Mouse (Mus musculus) liver, adult 2 months (tissue): ENCODE data around the gene Morn1.

Experiments
- CTCF ChIP-seq: fragments of 200-500 bp; IDR thresholded peaks from 2 replicates; pipeline ENCODE4 v1.5.1; 2011; ENCODE audit warnings: low read depth, low read length, control low read depth
- POLR2A ChIP-seq: fragments of 200-500 bp; IDR thresholded peaks from 2 replicates; pipeline ENCODE4 v1.6.1; 2011; ENCODE audit warnings: low read length, control low read depth; ENCODE audit not compliant: insufficient read depth; ENCODE audit errors: extremely low read depth

DNA sequence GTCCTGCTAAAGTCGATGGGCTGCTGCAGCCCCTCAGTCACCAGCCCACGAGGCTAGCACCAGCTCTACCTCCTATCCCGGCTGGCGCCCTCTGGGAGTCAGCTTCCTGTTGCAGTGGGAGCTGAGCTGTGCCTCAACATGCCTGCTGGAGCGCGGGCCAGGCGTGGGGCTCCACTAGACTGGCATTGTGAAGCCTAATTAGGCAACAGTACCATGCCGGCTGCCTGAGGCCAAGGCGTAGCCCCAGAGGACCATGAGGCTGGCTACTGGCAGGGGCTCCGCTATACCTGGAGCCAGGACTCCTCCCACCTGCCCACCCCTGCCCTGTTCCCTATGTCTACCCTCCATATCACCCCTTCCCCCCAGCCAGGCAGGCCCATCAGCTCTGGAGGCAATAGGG lies 29.7 kb upstream of the Morn1 start, which contains the start of gene Plch2:
- TF ChIP-seq CTCF, result no peak
- TF ChIP-seq POLR2A, result no peak
